Mouse (Mus musculus) G1E (cell line): ENCODE measurements at regions not wholly inside any gene's neighbourhood (a gene's known extent, or its start where the extent isn't known, plus 50 kb on each side); places are given as distances from the start of the nearest gene placed in this dataset.

Experiments used
- CTCF ChIP-seq: IDR thresholded peaks from 2 replicates; pipeline ENCODE4 v1.5.1; 2012; ENCODE audit warnings: low read depth, low read length, inconsistent platforms, mixed read lengths
- GATA1 ChIP-seq: IDR thresholded peaks from 2 replicates; pipeline ENCODE4 v1.6.1; 2012; ENCODE audit warnings: borderline replicate concordance, low read length, inconsistent platforms, mixed read lengths
- GATA2 ChIP-seq: IDR thresholded peaks from 2 replicates; pipeline ENCODE4 v1.6.1; 2012; ENCODE audit warnings: low read depth, low read length, inconsistent platforms, borderline replicate concordance
- POLR2AphosphoS5 ChIP-seq: IDR thresholded peaks from 2 replicates; pipeline ENCODE4 v1.6.1; 2012; ENCODE audit warnings: low read depth, low read length, inconsistent platforms; ENCODE audit not compliant: insufficient replicate concordance

GRCm38 (mm10) chr1:145131020-145131419 is 355.8 kb upstream of the Rgs18 start:
- TF ChIP-seq CTCF (no peak), GATA1 (no peak), POLR2AphosphoS5 (no peak), GATA2 (no peak)
